Mouse (Mus musculus): ENCODE measurements around the gene Gm11595. TPM values are rescaled to one million over a fixed set of nuclear protein-coding genes. Genes with fewer than 3 reads are reported as not detected.
"Not testable (repeated sequence)": the region's sequence is repeated elsewhere in the genome, so short reads cannot be mapped to it uniquely, and the experiment has no call there.

The Gm11595 gene
- total and polyA plus RNA-seq, 3 experiments, result not detected

GRCm38 (mm10) chr11:99793367-99793766 lies 20.7 kb upstream of the Gm11595 start, which contains the start of gene Gm11596:
Gm11596 (minus strand) TSS chr11:99793467.
- Histone ChIP-seq H3K9me3 (replicated peaks; ENCODE audit: low read length) (no peaks in the 10 kb centered on the region), H3K79me2 (replicated peaks; ENCODE audit: control insufficient read depth, extremely low read depth, insufficient read depth, poor library complexity, severe bottlenecking) (no peaks in the 10 kb centered on the region), H3K4me1 (ENCODE audit: control insufficient read depth in 1 of 2, insufficient read depth in 2 of 2) (no peaks in the 10 kb centered on the region), H3K9ac (ENCODE audit: insufficient read depth, low read depth) (no peak within 1 kb of the TSS), H3K27ac (ENCODE audit: insufficient read depth, low read depth) (no peak within 1 kb of the TSS), H3K4me3 (replicated peaks in 1 of 3; ENCODE audit: low read depth in 2 of 3, low read length in 2 of 3, poor library complexity in 1 of 3) (no peak within 1 kb of the TSS), H3K27me3 (replicated peaks) (peaks cover 57% of the 10 kb centered on the region), H3K4me2 (ENCODE audit: insufficient read depth, low read depth, poor library complexity, severe bottlenecking) (no peak within 1 kb of the TSS), H3K36me3 (replicated peaks in 1 of 2; ENCODE audit: control insufficient read depth in 1 of 2, insufficient read depth in 1 of 2, low read length in 1 of 2) (no peaks in the 10 kb centered on the region)
- dilution Hi-C loops (cut with MboI; ENCODE audit: extremely low pct_ligation_motif_present, extremely low pct_unique_long_range_greater_than_20kb, low sequenced_read_pairs) (no loop called here), in situ Hi-C loops (cut with MboI; ENCODE audit: low pct_ligation_motif_present, low pct_unique_long_range_greater_than_20kb, low sequenced_read_pairs) (no loop called here)
- no peak for DNase-seq (ENCODE audit: extremely low read depth)
- TF ChIP-seq ZC3H11A (IDR thresholded peaks at IDR 0.05; ENCODE audit: low read depth, low read length) (no peak), MEF2A (IDR thresholded peaks at IDR 0.05; ENCODE audit: borderline replicate concordance, low read depth, low read length) (no peak), MXI1 (IDR thresholded peaks at IDR 0.05; ENCODE audit: low read depth, low read length) (no peak), MAX (IDR thresholded peaks at IDR 0.05; ENCODE audit: low read length) (no peak), UBTF (IDR thresholded peaks at IDR 0.05; ENCODE audit: low read depth, low read length) (no peak), JUND (conservative IDR thresholded peaks at IDR 0.05; ENCODE audit: low read depth, low read length) (no peak), ETS1 (conservative IDR thresholded peaks at IDR 0.05; ENCODE audit: low read depth, low read length) (no peak), USF2 (conservative IDR thresholded peaks at IDR 0.05; ENCODE audit: low read depth, low read length) (no peak), ZMIZ1 (IDR thresholded peaks at IDR 0.05; ENCODE audit: low read depth, low read length) (no peak), RCOR1 (conservative IDR thresholded peaks at IDR 0.05; ENCODE audit: low read depth, low read length) (no peak), MAZ (IDR thresholded peaks at IDR 0.05; ENCODE audit: low read depth, low read length) (no peak), IRF4 (IDR thresholded peaks at IDR 0.05; ENCODE audit: low read depth, low read length) (no peak), POLR2A (IDR thresholded peaks at IDR 0.05; ENCODE audit: low read depth, low read length) (no peak), MAFK (IDR thresholded peaks at IDR 0.05; ENCODE audit: insufficient replicate concordance, low read length) (no peak), NELFE (IDR thresholded peaks at IDR 0.05; ENCODE audit: low read depth, low read length) (no peak), PAX5 (IDR thresholded peaks at IDR 0.05; ENCODE audit: low read length) (no peak), TCF12 (IDR thresholded peaks at IDR 0.05; ENCODE audit: low read depth, low read length) (no peak), KAT2A (IDR thresholded peaks at IDR 0.05; ENCODE audit: insufficient replicate concordance, low read length) (no peak), CTCF (conservative IDR thresholded peaks at IDR 0.05 in 1 of 2, IDR thresholded peaks at IDR 0.05 in 1 of 2; ENCODE audit: low read depth in 2 of 2, low read length in 2 of 2) (no peak), CHD2 (IDR thresholded peaks at IDR 0.05; ENCODE audit: low read length) (no peak)

DNA sequence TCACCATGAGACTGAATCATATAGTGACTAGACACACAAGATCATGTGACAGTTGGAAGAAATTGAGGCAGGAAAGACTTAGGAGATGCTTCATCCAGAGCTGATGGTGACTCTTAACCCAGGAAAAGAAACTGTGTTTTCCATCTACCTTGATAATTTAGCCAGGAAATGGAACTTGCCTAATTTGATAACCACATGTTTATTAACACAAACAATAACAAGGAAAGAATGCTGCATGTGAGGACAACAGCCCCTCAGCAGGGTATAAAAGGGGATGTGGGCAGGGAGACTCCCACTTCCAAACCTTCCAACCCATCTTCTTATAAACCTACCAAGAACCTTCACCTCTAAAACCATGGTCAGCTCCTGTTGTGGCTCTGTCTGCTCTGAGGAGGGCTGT lies 12.2 kb upstream of the Gm11595 start, which contains the start of gene Krtap4-9:
Gene Krtap4-9 (plus strand): TSS at position 301 of the 400 bp plus-strand sequence.
- dilution Hi-C loops (cut with MboI; ENCODE audit: extremely low pct_ligation_motif_present, extremely low pct_unique_long_range_greater_than_20kb, low sequenced_read_pairs); in situ Hi-C loops (cut with MboI; ENCODE audit: low pct_ligation_motif_present, low pct_unique_long_range_greater_than_20kb, low sequenced_read_pairs); H3K4me2 ChIP-seq (ENCODE audit: insufficient read depth, low read depth, poor library complexity, severe bottlenecking); H3K79me2 ChIP-seq (replicated peaks; ENCODE audit: control insufficient read depth, extremely low read depth, insufficient read depth, poor library complexity, severe bottlenecking); H3K9ac ChIP-seq (ENCODE audit: insufficient read depth, low read depth); H3K27ac ChIP-seq (ENCODE audit: insufficient read depth, low read depth); DNase-seq (ENCODE audit: extremely low read depth); H3K4me3 ChIP-seq (replicated peaks in 1 of 3; ENCODE audit: low read depth in 2 of 3, low read length in 2 of 3, poor library complexity in 1 of 3); H3K36me3 ChIP-seq (replicated peaks in 1 of 2; ENCODE audit: control insufficient read depth in 1 of 2, insufficient read depth in 1 of 2, low read length in 1 of 2); H3K4me1 ChIP-seq (ENCODE audit: control insufficient read depth in 1 of 2, insufficient read depth in 2 of 2); H3K9me3 ChIP-seq (replicated peaks; ENCODE audit: low read length): not testable (repeated sequence)
- H3K27me3 ChIP-seq (replicated peaks), result peaks cover 63% of the 10 kb centered on the region
